Mouse (Mus musculus): ENCODE measurements around the gene Gm21903. TPM values are rescaled to one million over a fixed set of nuclear protein-coding genes. Genes with fewer than 3 reads are reported as not detected.
"Not testable (repeated sequence)": the region's sequence is repeated elsewhere in the genome, so short reads cannot be mapped to it uniquely, and the experiment has no call there.

The Gm21903 gene
- total RNA-seq (2021) = not detected
- long read RNA-seq, experiment 1 = 0 reads
- long read RNA-seq, experiment 2 = 0 reads

DNA sequence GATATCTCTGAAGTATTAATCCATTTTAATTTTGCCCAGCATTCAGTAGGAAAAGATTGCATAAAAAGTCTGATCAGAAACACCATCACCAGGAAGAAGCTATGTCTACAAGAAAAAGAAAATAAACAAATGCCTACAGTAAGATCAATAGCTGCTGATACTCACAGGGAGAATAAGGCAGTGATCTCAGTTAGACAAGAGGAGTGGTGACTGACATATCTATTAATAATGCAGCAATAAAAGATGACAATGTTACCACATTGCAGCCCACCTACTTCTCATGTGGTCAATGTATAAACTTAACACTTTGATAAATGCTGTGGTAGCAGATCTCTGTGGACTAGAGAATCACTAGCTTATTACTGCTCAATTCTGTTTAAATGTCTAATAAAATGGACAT is at the start of gene Gm21903:
Gene Gm21903 (minus strand): TSS at position 101 of the 400 bp plus-strand sequence.
- no peak for DNase-seq
- intact Hi-C loops (cut with DNase I) = no loop called here

GRCm38 (mm10) chr17:39076937-39077336 is 33.8 kb upstream of the Gm21903 start, which contains the start of gene Esp23:
TSS of gene Esp23 (minus strand) at chr17:39077037.
- no peak for DNase-seq
- intact Hi-C loops (cut with DNase I) = no loop called here

- intact Hi-C loops (cut with DNase I) = no loop called here
- DNase-seq = no peak
Observed at GRCm38 (mm10) chr17:39063641-39064040, 20.5 kb upstream of the Gm21903 start.

GRCm38 (mm10) chr17:39036395-39036794 is 6.7 kb downstream of the Gm21903 start, which contains the start of gene Esp24:
TSS of gene Esp24 (plus strand) at chr17:39036695.
- DNase-seq; intact Hi-C loops (cut with DNase I): not testable (repeated sequence)

DNA sequence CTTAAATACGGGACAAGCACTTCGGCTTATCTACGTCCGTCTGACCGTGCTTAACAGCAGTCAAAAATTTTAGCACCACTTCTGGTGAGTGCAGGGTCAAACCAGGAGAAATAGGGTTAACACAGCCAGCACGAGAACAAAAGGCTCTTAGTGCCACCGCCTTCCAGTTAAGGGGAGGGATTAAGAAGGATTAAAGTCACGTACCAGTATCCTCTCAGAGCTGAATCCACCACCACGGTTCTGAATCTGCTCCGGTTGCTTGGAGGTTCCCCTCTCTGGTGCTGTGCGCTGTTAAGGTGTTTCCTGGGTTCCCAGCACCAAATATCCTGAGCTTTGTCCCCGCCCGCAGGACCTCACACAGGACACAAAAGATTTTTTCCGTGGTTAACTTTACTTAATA is 26.0 kb downstream of the Gm21903 start:
- intact Hi-C loops (cut with DNase I) = no loop called here
- DNase-seq = no peak

- intact Hi-C loops (cut with DNase I) = no loop called here
- no peak for DNase-seq
Observed at GRCm38 (mm10) chr17:39010675-39011638, 32.2 kb downstream of the Gm21903 start.

- no peak for DNase-seq
- intact Hi-C loops (cut with DNase I) = no loop called here
Observed at GRCm38 (mm10) chr17:39009846-39010245, 33.3 kb downstream of the Gm21903 start.

Other genes with a start within 250 kb of the Gm21903 start
- not detected for gene Esp24, start 6.6 kb downstream of the Gm21903 start, total RNA-seq (2021)
- gene Esp23, start 33.7 kb upstream of the Gm21903 start, total RNA-seq (2021) = not detected
- gene Esp22, start 52.0 kb upstream of the Gm21903 start, total RNA-seq (2021) = not detected